Mouse (Mus musculus) testis, adult 2 months (tissue): ENCODE data around the gene 4930433I11Rik. TPM values are rescaled to one million over a fixed set of nuclear protein-coding genes. Genes with fewer than 3 reads are reported as not detected.
"Not testable (repeated sequence)": the region's sequence is repeated elsewhere in the genome, so short reads cannot be mapped to it uniquely, and the experiment has no call there.

Source experiments
- H3K27ac ChIP-seq: fragments of 200-500 bp; 2 replicates; pipeline ENCODE4 v1.5.1; 2012; ENCODE audit warnings: low read depth, low read length; ENCODE audit not compliant: control insufficient read depth, insufficient read depth
- H3K27me3 ChIP-seq: fragments of 200-500 bp; 2 replicates; pipeline ENCODE4 v1.6.1; 2012; ENCODE audit warnings: mild to moderate bottlenecking, low read length, moderate library complexity; ENCODE audit not compliant: control insufficient read depth, insufficient read depth
- H3K36me3 ChIP-seq: fragments of 200-500 bp; 2 replicates; pipeline ENCODE4 v1.6.1; 2012; ENCODE audit warnings: mild to moderate bottlenecking, low read length; ENCODE audit not compliant: control insufficient read depth, insufficient read depth
- H3K4me1 ChIP-seq: fragments of 200-500 bp; 2 replicates; pipeline ENCODE4 v1.6.1; 2012; ENCODE audit warnings: low read length; ENCODE audit not compliant: control insufficient read depth, insufficient read depth
- H3K4me3 ChIP-seq: fragments of 200-500 bp; 2 replicates; pipeline ENCODE4 v1.5.1; 2012; ENCODE audit warnings: low read depth, mild to moderate bottlenecking, low read length, moderate library complexity, mixed read lengths; ENCODE audit not compliant: control insufficient read depth
- CTCF ChIP-seq: fragments of 200-500 bp; IDR thresholded peaks from 2 replicates; pipeline ENCODE4 v1.5.1; 2012; ENCODE audit warnings: low read depth, mild to moderate bottlenecking, inconsistent platforms, low read length, moderate library complexity; ENCODE audit not compliant: control insufficient read depth, insufficient read depth, insufficient replicate concordance
- POLR2A ChIP-seq: fragments of 200-500 bp; IDR thresholded peaks from 2 replicates; pipeline ENCODE4 v1.6.1; 2012; ENCODE audit warnings: low read depth, mild to moderate bottlenecking, inconsistent platforms, low read length, moderate library complexity; ENCODE audit not compliant: control insufficient read depth
- polyA plus RNA-seq: library from polyadenylated mRNA; depleted of rRNA; stranded (reverse); fragments of >200 nt; gene quantifications from 2 replicates; pipeline ENCODE4 v1.2.3, GENCODE M21; 2012; rRNA removed

The 4930433I11Rik gene
- 14.0 and 16.5 TPM in 2 replicates for polyA plus RNA-seq

- Histone ChIP-seq H3K27me3 (no peaks in the 10 kb centered on the region), H3K4me3 (peak within 1 kb of the TSS; percentile 62; the same call in 1 of the 2 replicates), H3K4me1 (no peaks in the 10 kb centered on the region), H3K27ac (no peak within 1 kb of the TSS), H3K36me3 (no peaks in the 10 kb centered on the region)
- TF ChIP-seq POLR2A: no peak
- no peak for TF ChIP-seq CTCF
Observed at GRCm38 (mm10) chr7:40987243-40987642, at the start of gene 4930433I11Rik. 4930433I11Rik (plus strand) TSS chr7:40987543.

GRCm38 (mm10) chr7:40939371-40939770, 48.0 kb upstream of the 4930433I11Rik start:
- TF ChIP-seq POLR2A: no peak
- no peak for TF ChIP-seq CTCF
- Histone ChIP-seq H3K27ac (no peak overlapping the region), H3K27me3 (no peaks in the 10 kb centered on the region), H3K4me1 (no peaks in the 10 kb centered on the region), H3K4me3 (no peak overlapping the region), H3K36me3 (no peaks in the 10 kb centered on the region)

GRCm38 (mm10) chr7:40942233-40942935, 45.0 kb upstream of the 4930433I11Rik start:
- H3K4me3 ChIP-seq: no peak overlapping the region
- TF ChIP-seq POLR2A: no peak
- peak; percentile 30; the same call in 1 of the 2 replicates for TF ChIP-seq CTCF
- no peaks in the 10 kb centered on the region for H3K27me3 ChIP-seq
- H3K4me1 ChIP-seq: no peaks in the 10 kb centered on the region
- no peak overlapping the region for H3K27ac ChIP-seq
- no peaks in the 10 kb centered on the region for H3K36me3 ChIP-seq

DNA sequence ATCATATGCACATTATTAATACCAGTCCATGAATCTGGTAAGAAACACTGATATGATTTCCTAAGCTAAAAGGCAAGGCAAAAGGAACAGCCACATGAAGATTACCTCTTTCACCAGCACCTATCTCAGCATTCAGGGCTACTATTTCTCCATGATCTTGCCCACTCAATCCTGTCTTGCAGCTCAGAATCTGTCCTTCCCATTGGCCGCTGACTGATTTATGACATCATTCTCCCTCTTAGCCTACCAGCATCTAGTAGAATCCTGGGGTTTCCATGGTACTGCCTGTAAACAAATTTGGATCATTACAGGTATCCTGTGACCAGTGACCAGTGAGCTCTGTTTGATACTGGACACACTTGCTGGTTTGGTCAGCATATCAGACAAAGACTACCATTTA, 45.1 kb downstream of the 4930433I11Rik start, which contains the start of gene Gm4884:
Gene Gm4884, plus strand, starts transcription at position 301 of the 400 bp plus-strand sequence.
- H3K36me3 ChIP-seq, H3K27me3 ChIP-seq, H3K4me1 ChIP-seq, H3K27ac ChIP-seq: not testable (repeated sequence)
- H3K4me3 ChIP-seq: peak within 1 kb of the TSS; percentile 40; the same call in 1 of the 2 replicates

DNA sequence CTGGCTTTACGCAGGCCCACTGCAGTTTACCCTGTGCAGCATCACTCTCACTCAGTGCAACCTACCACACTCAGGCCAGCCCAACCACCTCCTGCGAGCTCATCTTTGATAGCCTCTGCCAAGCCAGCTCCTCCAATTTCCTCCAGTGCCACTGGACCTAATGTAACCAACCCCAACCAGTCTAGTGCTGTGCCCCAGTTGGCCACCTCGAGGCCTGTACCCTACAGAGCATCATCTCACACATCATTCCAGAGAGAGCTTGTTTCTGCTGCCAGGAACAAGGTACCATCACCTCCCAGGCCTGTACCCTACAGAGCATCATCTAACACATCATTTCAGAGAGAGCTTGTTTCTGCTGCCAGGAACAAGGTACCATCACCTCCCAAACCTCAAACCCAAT, 56.7 kb downstream of the 4930433I11Rik start:
- not testable (repeated sequence) for H3K36me3 ChIP-seq, H3K4me3 ChIP-seq

More for the DNA sequence above, 56.7 kb downstream of the 4930433I11Rik start:
- not testable (repeated sequence) for H3K27me3 ChIP-seq, H3K4me1 ChIP-seq, H3K27ac ChIP-seq

Other genes starting within 250 kb of the 4930433I11Rik start
- gene Vstm2b, start 89.2 kb upstream of the 4930433I11Rik start, polyA plus RNA-seq: 2.4 and 3.4 TPM in 2 replicates
- 5.7 and 8.4 TPM in 2 replicates for gene Gm4884, start 45.2 kb downstream of the 4930433I11Rik start, polyA plus RNA-seq
- 3.3 and 5.8 TPM in 2 replicates for gene Gm5592, start 166.3 kb downstream of the 4930433I11Rik start, polyA plus RNA-seq